Mouse (Mus musculus): ENCODE measurements at regions not wholly inside any gene's neighbourhood (a gene's known extent, or its start where the extent isn't known, plus 50 kb on each side); places are given as distances from the start of the nearest gene placed in this dataset.

GRCm38 (mm10) chr6:147921091-147921490 lies 126.0 kb upstream of the Far2 start:
- 84% methylated on average over 5 of the region's 5 CpGs for WGBS
- Histone ChIP-seq H3K4me1 (ENCODE audit: control insufficient read depth, insufficient read depth, low read length) (no peaks in the 10 kb centered on the region), H3K27ac (ENCODE audit: insufficient read depth, low read depth, low read length) (no peak overlapping the region), H3K4me3 (ENCODE audit: insufficient read depth, low read depth, low read length) (no peak overlapping the region)
- TF ChIP-seq POLR2A (IDR thresholded peaks at IDR 0.05; ENCODE audit: insufficient read depth, low read depth, low read length) (no peak), CTCF (IDR thresholded peaks at IDR 0.05; ENCODE audit: insufficient read depth, low read depth, low read length) (no peak)

- TF ChIP-seq CTCF (IDR thresholded peaks at IDR 0.05; ENCODE audit: insufficient read depth, low read depth, low read length), result no peak
- TF ChIP-seq POLR2A (IDR thresholded peaks at IDR 0.05; ENCODE audit: insufficient read depth, low read depth, low read length), result no peak
- no peak overlapping the region for H3K27ac ChIP-seq (ENCODE audit: insufficient read depth, low read depth, low read length)
- WGBS, result 85% methylated on average over 5 of the region's 5 CpGs
- no peaks in the 10 kb centered on the region for H3K4me1 ChIP-seq (ENCODE audit: control insufficient read depth, insufficient read depth, low read length)
- H3K4me3 ChIP-seq (ENCODE audit: insufficient read depth, low read depth, low read length), result no peak overlapping the region
Measured at GRCm38 (mm10) chr6:147922506-147922905, 124.6 kb upstream of the Far2 start.

GRCm38 (mm10) chr6:147923246-147923645 lies 123.8 kb upstream of the Far2 start:
- Histone ChIP-seq H3K4me3 (ENCODE audit: insufficient read depth, low read depth, low read length) (no peak overlapping the region), H3K27ac (ENCODE audit: insufficient read depth, low read depth, low read length) (no peak overlapping the region), H3K4me1 (ENCODE audit: control insufficient read depth, insufficient read depth, low read length) (no peaks in the 10 kb centered on the region)
- TF ChIP-seq CTCF (IDR thresholded peaks at IDR 0.05; ENCODE audit: insufficient read depth, low read depth, low read length) (no peak), POLR2A (IDR thresholded peaks at IDR 0.05; ENCODE audit: insufficient read depth, low read depth, low read length) (no peak)
- WGBS, result 92% methylated on average over 8 of the region's 8 CpGs

- Histone ChIP-seq H3K4me3 (ENCODE audit: insufficient read depth, low read depth, low read length) (no peak overlapping the region), H3K4me1 (ENCODE audit: control insufficient read depth, insufficient read depth, low read length) (no peaks in the 10 kb centered on the region), H3K27ac (ENCODE audit: insufficient read depth, low read depth, low read length) (no peak overlapping the region)
- no peak for TF ChIP-seq CTCF (IDR thresholded peaks at IDR 0.05; ENCODE audit: insufficient read depth, low read depth, low read length)
- no peak for TF ChIP-seq POLR2A (IDR thresholded peaks at IDR 0.05; ENCODE audit: insufficient read depth, low read depth, low read length)
Measured at GRCm38 (mm10) chr6:147928951-147929350, 118.1 kb upstream of the Far2 start.

GRCm38 (mm10) chr6:147944020-147944419 lies 103.0 kb upstream of the Far2 start:
- Histone ChIP-seq H3K4me1 (ENCODE audit: control insufficient read depth, insufficient read depth, low read length) (peaks cover 3% of the 10 kb centered on the region; the same call in 1 of the 2 replicates), H3K4me3 (ENCODE audit: insufficient read depth, low read depth, low read length) (no peak overlapping the region), H3K27ac (ENCODE audit: insufficient read depth, low read depth, low read length) (no peak overlapping the region)
- no peak for TF ChIP-seq POLR2A (IDR thresholded peaks at IDR 0.05; ENCODE audit: insufficient read depth, low read depth, low read length)
- TF ChIP-seq CTCF (IDR thresholded peaks at IDR 0.05; ENCODE audit: insufficient read depth, low read depth, low read length), result no peak
- WGBS, result 80% methylated on average over 3 of the region's 3 CpGs

- TF ChIP-seq POLR2A (IDR thresholded peaks at IDR 0.05; ENCODE audit: insufficient read depth, low read depth, low read length) (no peak), CTCF (IDR thresholded peaks at IDR 0.05; ENCODE audit: insufficient read depth, low read depth, low read length) (no peak)
- WGBS, result 82% methylated on average over 4 of the region's 4 CpGs
- Histone ChIP-seq H3K4me3 (ENCODE audit: insufficient read depth, low read depth, low read length) (no peak overlapping the region), H3K27ac (ENCODE audit: insufficient read depth, low read depth, low read length) (no peak overlapping the region), H3K4me1 (ENCODE audit: control insufficient read depth, insufficient read depth, low read length) (peaks cover 3% of the 10 kb centered on the region; the same call in 1 of the 2 replicates)
Measured at GRCm38 (mm10) chr6:147944940-147945676, 102.0 kb upstream of the Far2 start.

- WGBS, result 66% methylated on average over 4 of the region's 4 CpGs
- no peak overlapping the region for H3K27ac ChIP-seq (ENCODE audit: insufficient read depth, low read depth, low read length)
Measured at GRCm38 (mm10) chr6:147947997-147948396, 99.1 kb upstream of the Far2 start.

GRCm38 (mm10) chr6:147951642-147952041 lies 95.4 kb upstream of the Far2 start:
- TF ChIP-seq CTCF (IDR thresholded peaks at IDR 0.05; ENCODE audit: insufficient read depth, low read depth, low read length) (no peak), POLR2A (IDR thresholded peaks at IDR 0.05; ENCODE audit: insufficient read depth, low read depth, low read length) (no peak)
- no peak overlapping the region for H3K4me3 ChIP-seq (ENCODE audit: insufficient read depth, low read depth, low read length)
- no peak overlapping the region for H3K27ac ChIP-seq (ENCODE audit: insufficient read depth, low read depth, low read length)
- H3K4me1 ChIP-seq (ENCODE audit: control insufficient read depth, insufficient read depth, low read length), result peaks cover 3% of the 10 kb centered on the region; the same call in 1 of the 2 replicates

More at GRCm38 (mm10) chr6:147947997-147948396, 99.1 kb upstream of the Far2 start:
- Histone ChIP-seq H3K4me3 (ENCODE audit: insufficient read depth, low read depth, low read length) (no peak overlapping the region), H3K4me1 (ENCODE audit: control insufficient read depth, insufficient read depth, low read length) (peaks cover 3% of the 10 kb centered on the region; the same call in 1 of the 2 replicates)
- TF ChIP-seq POLR2A (IDR thresholded peaks at IDR 0.05; ENCODE audit: insufficient read depth, low read depth, low read length), result no peak
- TF ChIP-seq CTCF (IDR thresholded peaks at IDR 0.05; ENCODE audit: insufficient read depth, low read depth, low read length), result no peak

GRCm38 (mm10) chr6:147953058-147953679 lies 93.9 kb upstream of the Far2 start:
- no peak overlapping the region for H3K27ac ChIP-seq (ENCODE audit: insufficient read depth, low read depth, low read length)
- peaks cover under 1% of the 10 kb centered on the region; the same call in 1 of the 2 replicates for H3K4me1 ChIP-seq (ENCODE audit: control insufficient read depth, insufficient read depth, low read length)
- TF ChIP-seq CTCF (IDR thresholded peaks at IDR 0.05; ENCODE audit: insufficient read depth, low read depth, low read length) (no peak), POLR2A (IDR thresholded peaks at IDR 0.05; ENCODE audit: insufficient read depth, low read depth, low read length) (no peak)
- 37% methylated on average over 5 of the region's 5 CpGs for WGBS
- H3K4me3 ChIP-seq (ENCODE audit: insufficient read depth, low read depth, low read length), result no peak overlapping the region
